Mouse (Mus musculus): Measurements from ENCODE around the gene Clmp. TPM values are rescaled to one million over a fixed set of nuclear protein-coding genes. Genes with fewer than 3 reads are reported as not detected.
"Not testable (repeated sequence)": the region's sequence is repeated elsewhere in the genome, so short reads cannot be mapped to it uniquely, and the experiment has no call there.

The Clmp gene
- polyA plus RNA-seq, 1 experiment from 2014 or later = 65.3 TPM

- no peaks in the 10 kb centered on the region for H3K9me3 ChIP-seq
Measured at GRCm38 (mm10) chr9:40767946-40768345, 82.2 kb downstream of the Clmp start.

GRCm38 (mm10) chr9:40772246-40772645 lies 86.5 kb downstream of the Clmp start:
- H3K4me3 ChIP-seq = no peak overlapping the region
- 73% methylated on average over 13 of the region's 13 CpGs for WGBS
- no peak overlapping the region for H3K9ac ChIP-seq
- peaks cover 22% of the 10 kb centered on the region for H3K36me3 ChIP-seq
- H3K4me1 ChIP-seq = peaks cover 7% of the 10 kb centered on the region; the same call in 1 of the 2 replicates
- no peaks in the 10 kb centered on the region for H3K27me3 ChIP-seq (replicated peaks)
- ATAC-seq (ENCODE audit: low FRiP score, low read depth) = no peak
- no peak overlapping the region for H3K27ac ChIP-seq
- no peak overlapping the region for H3K4me2 ChIP-seq (replicated peaks)
- no peaks in the 10 kb centered on the region for H3K9me3 ChIP-seq

More at GRCm38 (mm10) chr9:40767946-40768345, 82.2 kb downstream of the Clmp start:
- H3K27ac ChIP-seq = no peak overlapping the region
- peaks cover 7% of the 10 kb centered on the region; the same call in 1 of the 2 replicates for H3K4me1 ChIP-seq
- H3K9ac ChIP-seq = no peak overlapping the region
- no peak for ATAC-seq (ENCODE audit: low FRiP score, low read depth)
- H3K4me2 ChIP-seq (replicated peaks) = no peak overlapping the region
- 87% methylated on average over 4 of the region's 4 CpGs for WGBS
- no peaks in the 10 kb centered on the region for H3K27me3 ChIP-seq (replicated peaks)
- H3K36me3 ChIP-seq = peaks cover 10% of the 10 kb centered on the region; the same call in 1 of the 2 replicates
- no peak overlapping the region for H3K4me3 ChIP-seq

- H3K9me3 ChIP-seq; H3K4me2 ChIP-seq (replicated peaks); H3K4me3 ChIP-seq; H3K27ac ChIP-seq; ATAC-seq (ENCODE audit: low FRiP score, low read depth); H3K4me1 ChIP-seq; H3K9ac ChIP-seq; H3K27me3 ChIP-seq (replicated peaks): not testable (repeated sequence)
- H3K36me3 ChIP-seq = peaks cover 22% of the 10 kb centered on the region
- 82% methylated on average over 6 of the region's 6 CpGs for WGBS
Measured at GRCm38 (mm10) chr9:40773142-40773541, 87.4 kb downstream of the Clmp start.

- WGBS = 88% methylated on average over 4 of the region's 4 CpGs
Measured at GRCm38 (mm10) chr9:40773869-40774268, 88.1 kb downstream of the Clmp start.

GRCm38 (mm10) chr9:40776044-40776443 lies 90.3 kb downstream of the Clmp start:
- Histone ChIP-seq H3K27me3 (replicated peaks) (no peaks in the 10 kb centered on the region), H3K4me1 (no peaks in the 10 kb centered on the region), H3K27ac (no peak overlapping the region), H3K9ac (no peak overlapping the region), H3K36me3 (peaks cover 25% of the 10 kb centered on the region), H3K9me3 (no peaks in the 10 kb centered on the region), H3K4me3 (no peak overlapping the region), H3K4me2 (replicated peaks) (no peak overlapping the region)
- no peak for ATAC-seq (ENCODE audit: low FRiP score, low read depth)
- 75% methylated on average over 1 of the region's 1 CpGs for WGBS

More at GRCm38 (mm10) chr9:40773869-40774268, 88.1 kb downstream of the Clmp start:
- Histone ChIP-seq H3K9ac (no peak overlapping the region), H3K27me3 (replicated peaks) (no peaks in the 10 kb centered on the region), H3K36me3 (peaks cover 22% of the 10 kb centered on the region), H3K4me3 (no peak overlapping the region), H3K4me2 (replicated peaks) (no peak overlapping the region), H3K4me1 (peaks cover 7% of the 10 kb centered on the region; the same call in 1 of the 2 replicates), H3K27ac (no peak overlapping the region), H3K9me3 (no peaks in the 10 kb centered on the region)
- ATAC-seq (ENCODE audit: low FRiP score, low read depth) = no peak

- Histone ChIP-seq H3K27me3 (replicated peaks) (no peaks in the 10 kb centered on the region), H3K4me1 (no peaks in the 10 kb centered on the region), H3K4me3 (no peak overlapping the region), H3K9me3 (no peaks in the 10 kb centered on the region), H3K36me3 (peaks cover 29% of the 10 kb centered on the region), H3K9ac (no peak overlapping the region), H3K27ac (no peak overlapping the region), H3K4me2 (replicated peaks) (no peak overlapping the region)
- ATAC-seq (ENCODE audit: low FRiP score, low read depth) = no peak
- 81% methylated on average over 11 of the region's 11 CpGs for WGBS
Measured at GRCm38 (mm10) chr9:40776459-40777248, 90.9 kb downstream of the Clmp start.

GRCm38 (mm10) chr9:40780111-40780510 lies 94.3 kb downstream of the Clmp start:
- Histone ChIP-seq H3K36me3 (peaks cover 17% of the 10 kb centered on the region; the same call in 1 of the 2 replicates), H3K9ac (no peak overlapping the region), H3K4me3 (no peak overlapping the region), H3K4me2 (replicated peaks) (no peak overlapping the region), H3K27ac (no peak overlapping the region), H3K27me3 (replicated peaks) (no peaks in the 10 kb centered on the region), H3K4me1 (peaks cover 12% of the 10 kb centered on the region; the same call in 1 of the 2 replicates), H3K9me3 (no peaks in the 10 kb centered on the region)
- ATAC-seq (ENCODE audit: low FRiP score, low read depth) = no peak
- WGBS = 68% methylated on average over 3 of the region's 3 CpGs

GRCm38 (mm10) chr9:40780892-40781725 lies 95.3 kb downstream of the Clmp start:
- Histone ChIP-seq H3K4me3 (no peak overlapping the region), H3K27ac (no peak overlapping the region), H3K4me1 (peaks cover 17% of the 10 kb centered on the region), H3K27me3 (replicated peaks) (no peaks in the 10 kb centered on the region), H3K9ac (no peak overlapping the region), H3K4me2 (replicated peaks) (no peak overlapping the region), H3K36me3 (peaks cover 14% of the 10 kb centered on the region; the same call in 1 of the 2 replicates), H3K9me3 (no peaks in the 10 kb centered on the region)
- WGBS = 80% methylated on average over 11 of the region's 11 CpGs
- no peak for ATAC-seq (ENCODE audit: low FRiP score, low read depth)

- H3K27me3 ChIP-seq (replicated peaks) = no peaks in the 10 kb centered on the region
- no peaks in the 10 kb centered on the region for H3K9me3 ChIP-seq
- no peak overlapping the region for H3K9ac ChIP-seq
- no peak for ATAC-seq (ENCODE audit: low FRiP score, low read depth)
- WGBS = 38% methylated on average over 26 of the region's 26 CpGs
- peaks cover 14% of the 10 kb centered on the region; the same call in 1 of the 2 replicates for H3K36me3 ChIP-seq
- H3K4me2 ChIP-seq (replicated peaks) = peak overlapping the region; percentile 40
- peaks cover 17% of the 10 kb centered on the region for H3K4me1 ChIP-seq
- no peak overlapping the region for H3K4me3 ChIP-seq
- H3K27ac ChIP-seq = no peak overlapping the region
Measured at GRCm38 (mm10) chr9:40781726-40782581, 96.2 kb downstream of the Clmp start.

GRCm38 (mm10) chr9:40783641-40784373 lies 98.0 kb downstream of the Clmp start:
- Histone ChIP-seq H3K27me3 (replicated peaks) (no peaks in the 10 kb centered on the region), H3K9me3 (no peaks in the 10 kb centered on the region), H3K4me2 (replicated peaks) (peak overlapping the region; percentile 13), H3K4me3 (no peak overlapping the region), H3K36me3 (peaks cover 14% of the 10 kb centered on the region; the same call in 1 of the 2 replicates), H3K27ac (no peak overlapping the region), H3K9ac (no peak overlapping the region), H3K4me1 (peaks cover 17% of the 10 kb centered on the region)
- 0 out of 2 replicates have a peak, but pooled peaks have one; percentile 46 for ATAC-seq (ENCODE audit: low FRiP score, low read depth)
- 4% methylated on average over 13 of the region's 13 CpGs for WGBS

GRCm38 (mm10) chr9:40784374-40784967 lies 98.7 kb downstream of the Clmp start:
- peaks cover 17% of the 10 kb centered on the region for H3K4me1 ChIP-seq
- H3K9me3 ChIP-seq = no peaks in the 10 kb centered on the region
- no peak overlapping the region for H3K27ac ChIP-seq
- no peak overlapping the region for H3K9ac ChIP-seq
- H3K4me2 ChIP-seq (replicated peaks) = peak overlapping the region; percentile 13
- H3K4me3 ChIP-seq = no peak overlapping the region
- H3K36me3 ChIP-seq = peaks cover 14% of the 10 kb centered on the region; the same call in 1 of the 2 replicates
- WGBS = 6% methylated on average over 9 of the region's 9 CpGs
- no peak for ATAC-seq (ENCODE audit: low FRiP score, low read depth)
- H3K27me3 ChIP-seq (replicated peaks) = no peaks in the 10 kb centered on the region

Measured in neural tube, embryonic 12.5 days (tissue).